Mouse (Mus musculus): ENCODE results near the gene Fndc9.

Gene Fndc9

GRCm38 (mm10) chr11:46273969-46274368 is 38.6 kb downstream of the Fndc9 start:
- no peak for DNase-seq (ENCODE audit: extremely low read depth, insufficient read length, low spot score)

- DNase-seq (ENCODE audit: extremely low read depth, insufficient read length, low spot score), result no peak
Measured at GRCm38 (mm10) chr11:46275302-46275701, 40.0 kb downstream of the Fndc9 start.

GRCm38 (mm10) chr11:46276168-46276567 is 40.8 kb downstream of the Fndc9 start:
- no peak for DNase-seq (ENCODE audit: extremely low read depth, insufficient read length, low spot score)

GRCm38 (mm10) chr11:46276778-46277177 is 41.4 kb downstream of the Fndc9 start:
- no peak for DNase-seq (ENCODE audit: extremely low read depth, insufficient read length, low spot score)

- DNase-seq (ENCODE audit: extremely low read depth, insufficient read length, low spot score), result no peak
Measured at GRCm38 (mm10) chr11:46278140-46278539, 42.8 kb downstream of the Fndc9 start.

GRCm38 (mm10) chr11:46278709-46279108 is 43.4 kb downstream of the Fndc9 start:
- DNase-seq (ENCODE audit: extremely low read depth, insufficient read length, low spot score), result no peak

- no peak for DNase-seq (ENCODE audit: extremely low read depth, insufficient read length, low spot score)
Measured at GRCm38 (mm10) chr11:46282612-46283011, 47.3 kb downstream of the Fndc9 start.

- DNase-seq (ENCODE audit: extremely low read depth, insufficient read length, low spot score), result no peak
Measured at GRCm38 (mm10) chr11:46283800-46284199, 48.5 kb downstream of the Fndc9 start.

GRCm38 (mm10) chr11:46286803-46287202 is 51.5 kb downstream of the Fndc9 start:
- DNase-seq (ENCODE audit: extremely low read depth, insufficient read length, low spot score), result no peak

GRCm38 (mm10) chr11:46288091-46288490 is 52.8 kb downstream of the Fndc9 start:
- DNase-seq (ENCODE audit: extremely low read depth, insufficient read length, low spot score), result no peak

GRCm38 (mm10) chr11:46289022-46289421 is 53.7 kb downstream of the Fndc9 start:
- DNase-seq (ENCODE audit: extremely low read depth, insufficient read length, low spot score), result no peak

Measured in 3134 (cell line).